Mouse (Mus musculus): ENCODE results near the gene Wdr62.
A peak's percentile ranks its signal among the peaks of the same experiment; 100 is the strongest.

DNA sequence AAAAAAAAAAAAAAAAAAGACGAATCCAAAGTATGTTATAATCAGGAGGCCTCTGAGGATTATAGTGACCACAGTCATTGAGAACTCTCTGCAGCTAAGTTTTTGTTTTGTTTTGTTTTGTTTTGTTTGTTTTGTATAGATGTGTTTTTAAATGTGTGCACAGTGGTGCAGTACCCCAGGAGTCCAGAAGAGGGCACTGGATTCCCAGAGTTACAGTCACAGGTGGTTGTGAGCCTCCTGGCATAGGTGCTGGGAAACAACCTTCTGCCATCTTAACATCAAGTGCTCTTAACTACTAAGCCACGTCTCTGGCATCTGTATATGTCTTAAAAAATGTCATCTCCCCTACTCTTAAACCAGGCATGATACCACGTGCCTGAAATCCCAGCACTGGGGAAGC lies 20.7 kb upstream of the Wdr62 start:
- TF ChIP-seq CTCF (IDR thresholded peaks at IDR 0.05; ENCODE audit: low read depth, low read length) (peak; percentile 68), POLR2A (IDR thresholded peaks at IDR 0.05; ENCODE audit: insufficient read depth, low read length) (no peak)

Data from ES-Bruce4 (cell line).